Mouse (Mus musculus): Measurements from ENCODE around the gene Krcc1.

GRCm38 (mm10) chr6:71262142-71262833 is 9.2 kb upstream of the Krcc1 start:
- no peak for TF ChIP-seq CTCF (IDR thresholded peaks at IDR 0.05; ENCODE audit: control insufficient read depth, insufficient read depth, low read length)
- TF ChIP-seq POLR2A (IDR thresholded peaks at IDR 0.05; ENCODE audit: borderline replicate concordance, control insufficient read depth, low read depth, low read length): no peak
